ENCODE assay signal across 12 mouse cellular contexts in the genomic region with DNA sequence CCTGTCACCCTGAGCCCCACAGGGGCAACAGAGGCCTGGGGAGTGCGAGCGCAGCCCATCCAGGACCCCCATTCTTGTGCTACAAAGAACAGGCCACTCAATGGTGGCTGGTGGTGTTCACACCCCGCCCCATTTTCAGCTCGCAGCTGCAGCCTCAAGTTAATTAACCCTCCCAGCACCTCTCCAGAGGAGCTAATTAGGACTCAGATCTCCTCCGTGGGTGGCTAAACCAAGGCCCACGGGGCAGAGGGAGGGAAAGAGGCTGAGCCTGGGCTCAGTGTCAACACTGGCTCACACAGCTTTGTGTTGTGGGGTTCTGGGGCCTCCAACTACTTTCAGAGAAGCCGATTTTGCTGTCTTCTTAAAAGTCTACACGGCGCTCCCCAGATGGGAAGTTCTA.
DNase-seq lines count a peak whose midpoint lies in the region; ATAC-seq and TF ChIP-seq lines count a peak whose summit lies in the region.
"Had no signal": no experiment of that assay in that cellular context is flagged by ENCODE, and none has a peak within 500 bp of the region (broad histone marks: within the 10 kb centered on the region; RNA-seq: fewer than 3 reads in every experiment).

No protein-coding gene starts in this region.

- ATAC-seq in kidney, embryonic 16.5 days (ENCODE audit: low FRiP score, low TSS enrichment): no peak
- ATAC-seq in embryonic facial prominence, embryonic 14.5 days (ENCODE audit: low read depth): 0 out of 2 replicates have a peak, but pooled peaks have one; percentile 6
- no peak for ATAC-seq in hindbrain, embryonic 14.5 days (ENCODE audit: low FRiP score)
- ATAC-seq in midbrain, postnatal 0 days (ENCODE audit: low FRiP score): no peak

- H3K4me1 ChIP-seq in kidney, embryonic 16.5 days (ENCODE audit: insufficient read depth, low read length): peaks cover 36% of the 10 kb centered on the region
- peaks cover 54% of the 10 kb centered on the region for H3K4me1 ChIP-seq in embryonic facial prominence, embryonic 14.5 days (ENCODE audit: control insufficient read depth, insufficient read depth, low read length)
- H3K4me1 ChIP-seq in hindbrain, embryonic 14.5 days (replicated peaks; ENCODE audit: control insufficient read depth, insufficient read depth, low read length): peaks cover 58% of the 10 kb centered on the region
- H3K4me1 ChIP-seq in midbrain, postnatal 0 days (ENCODE audit: insufficient read depth, low read length): peaks cover 26% of the 10 kb centered on the region

- H3K27me3 ChIP-seq in kidney, embryonic 16.5 days (ENCODE audit: insufficient read depth, low read length): peaks cover 6% of the 10 kb centered on the region; the same call in 1 of the 2 replicates
- no peaks in the 10 kb centered on the region for H3K27me3 ChIP-seq in embryonic facial prominence, embryonic 14.5 days (replicated peaks; ENCODE audit: control insufficient read depth, insufficient read depth, low read length)
- H3K27me3 ChIP-seq in hindbrain, embryonic 14.5 days (ENCODE audit: control insufficient read depth, insufficient read depth, low read length): no peaks in the 10 kb centered on the region
- no peaks in the 10 kb centered on the region for H3K27me3 ChIP-seq in midbrain, postnatal 0 days (ENCODE audit: insufficient read depth, low read length)

- no peak overlapping the region for H3K4me2 ChIP-seq in kidney, embryonic 16.5 days (replicated peaks; ENCODE audit: low read depth, low read length)
- H3K4me2 ChIP-seq in embryonic facial prominence, embryonic 14.5 days (ENCODE audit: low read depth, low read length): no peak overlapping the region; the same call in 1 of the 2 replicates
- H3K4me2 ChIP-seq in hindbrain, embryonic 14.5 days (replicated peaks): no peak overlapping the region
- no peak overlapping the region for H3K4me2 ChIP-seq in midbrain, postnatal 0 days (ENCODE audit: low read depth, low read length, poor library complexity, severe bottlenecking)
- H3K4me2 ChIP-seq: liver, embryonic 15.5 days had no signal

- 50% methylated on average over 9 of the region's 9 CpGs for WGBS in kidney, embryonic 16.5 days
- WGBS in embryonic facial prominence, embryonic 14.5 days: 31% methylated on average over 9 of the region's 9 CpGs
- WGBS in hindbrain, embryonic 14.5 days: 17% methylated on average over 9 of the region's 9 CpGs
- 42% methylated on average over 9 of the region's 9 CpGs for WGBS in midbrain, postnatal 0 days

- H3K36me3 ChIP-seq in kidney, embryonic 16.5 days (ENCODE audit: insufficient read depth, low read length): no peaks in the 10 kb centered on the region
- H3K36me3 ChIP-seq in embryonic facial prominence, embryonic 14.5 days (ENCODE audit: control insufficient read depth, insufficient read depth, low read length): no peaks in the 10 kb centered on the region
- no peaks in the 10 kb centered on the region for H3K36me3 ChIP-seq in hindbrain, embryonic 14.5 days (replicated peaks; ENCODE audit: control insufficient read depth, insufficient read depth)
- no peaks in the 10 kb centered on the region for H3K36me3 ChIP-seq in midbrain, postnatal 0 days (ENCODE audit: insufficient read depth, low read length)
- H3K36me3 ChIP-seq: liver, embryonic 15.5 days had no signal

- no peak overlapping the region for H3K27ac ChIP-seq in kidney, embryonic 16.5 days (ENCODE audit: low read length)
- peak overlapping the region; percentile 77 for H3K27ac ChIP-seq in embryonic facial prominence, embryonic 14.5 days (replicated peaks; ENCODE audit: low read depth, low read length)
- peak overlapping the region; percentile 70 for H3K27ac ChIP-seq in hindbrain, embryonic 14.5 days
- no peak overlapping the region for H3K27ac ChIP-seq in midbrain, postnatal 0 days (ENCODE audit: low read depth, low read length)
- H3K27ac ChIP-seq: liver, embryonic 15.5 days had no signal

- no peak overlapping the region for H3K4me3 ChIP-seq in kidney, embryonic 16.5 days (ENCODE audit: low read length)
- H3K4me3 ChIP-seq in embryonic facial prominence, embryonic 14.5 days (ENCODE audit: low read depth, low read length): no peak overlapping the region
- no peak overlapping the region for H3K4me3 ChIP-seq in hindbrain, embryonic 14.5 days (replicated peaks; ENCODE audit: low read length)
- H3K4me3 ChIP-seq in midbrain, postnatal 0 days (ENCODE audit: low read depth, low read length): no peak overlapping the region
- H3K4me3 ChIP-seq: liver, embryonic 15.5 days had no signal

- no peaks in the 10 kb centered on the region for H3K9me3 ChIP-seq in kidney, embryonic 16.5 days (ENCODE audit: low read length)
- H3K9me3 ChIP-seq in embryonic facial prominence, embryonic 14.5 days (ENCODE audit: control insufficient read depth, low read length): no peaks in the 10 kb centered on the region
- H3K9me3 ChIP-seq in hindbrain, embryonic 14.5 days (ENCODE audit: control insufficient read depth, low read length): no peaks in the 10 kb centered on the region
- no peaks in the 10 kb centered on the region for H3K9me3 ChIP-seq in midbrain, postnatal 0 days (ENCODE audit: low read length)
- H3K9me3 ChIP-seq: liver, embryonic 15.5 days had no signal

- peak overlapping the region; percentile 29; the same call in 1 of the 2 replicates for H3K9ac ChIP-seq in kidney, embryonic 16.5 days (replicated peaks; ENCODE audit: low read length)
- H3K9ac ChIP-seq in embryonic facial prominence, embryonic 14.5 days (ENCODE audit: low read depth, low read length): peak overlapping the region; percentile 43; the same call in 1 of the 2 replicates
- no peak overlapping the region for H3K9ac ChIP-seq in hindbrain, embryonic 14.5 days
- 0 out of 2 replicates have a peak overlapping the region, but pooled peaks have one; percentile 29 for H3K9ac ChIP-seq in midbrain, postnatal 0 days (replicated peaks; ENCODE audit: low read length, poor library complexity, severe bottlenecking)
- H3K9ac ChIP-seq: liver, embryonic 15.5 days had no signal

- no peak for DNase-seq in kidney, adult 8-10 months
- DNase-seq in embryonic facial prominence, embryonic 14.5 days (ENCODE audit: low spot score): peak; percentile 73
- DNase-seq in hindbrain, embryonic 14.5 days (ENCODE audit: low spot score): no peak
- DNase-seq in midbrain, postnatal 0 days (ENCODE audit: low spot score): peak; percentile 71
- DNase-seq in frontal cortex, postnatal 14 days (ENCODE audit: low spot score in 2 of 2): no peak
- DNase-seq in yolk sac, embryonic 10.5 days (ENCODE audit: low spot score): no peak
- no peak for DNase-seq in right cerebral cortex, postnatal 14 days
- DNase-seq: cerebellum, postnatal 36 days; heart, postnatal 14 days; kidney, postnatal 4 days had no signal

- no peak for TF ChIP-seq CTCF in midbrain, postnatal 0 days (IDR thresholded peaks at IDR 0.05)

Comparison
In these comparisons a context has a peak if more than half of its experiments do, and no peak if none do; other contexts are left out.
1. H3K27ac ChIP-seq: peak in embryonic facial prominence, embryonic 14.5 days (single experiment) and hindbrain, embryonic 14.5 days (single experiment); none in kidney, embryonic 16.5 days (single experiment) and midbrain, postnatal 0 days (single experiment).
2. DNase-seq: peak in embryonic facial prominence, embryonic 14.5 days (single experiment) and midbrain, postnatal 0 days (single experiment); none in kidney, adult 8-10 months (0 of 2), hindbrain, embryonic 14.5 days (single experiment), frontal cortex, postnatal 14 days (0 of 2), yolk sac, embryonic 10.5 days (single experiment) and right cerebral cortex, postnatal 14 days (single experiment).